Comparison of ENCODE assay signal across 8 mouse cellular contexts in genomic region chr2:21280794-21281420, GRCm38 (mm10).
DNase-seq lines count a peak whose midpoint lies in the region; ATAC-seq lines count a peak whose summit lies in the region.

No protein-coding gene starts in this region.

- H3K4me1 ChIP-seq in hindbrain, embryonic 12.5 days = peaks cover 2% of the 10 kb centered on the region; the same call in 1 of the 2 replicates

- no peaks in the 10 kb centered on the region for H3K9me3 ChIP-seq in hindbrain, embryonic 12.5 days (replicated peaks)

- H3K27me3 ChIP-seq in hindbrain, embryonic 12.5 days = no peaks in the 10 kb centered on the region

- H3K9ac ChIP-seq in hindbrain, embryonic 12.5 days = no peak overlapping the region

- 36% methylated on average over 9 of the region's 9 CpGs for WGBS in hindbrain, embryonic 12.5 days

- peak; percentile 92 for ATAC-seq in hindbrain, embryonic 12.5 days (ENCODE audit: low FRiP score)

- DNase-seq in MN1 (ENCODE audit: low spot score) = peak; percentile 51
- peak; percentile 95 to 98 for DNase-seq in cerebellum, adult 18-20 months
- DNase-seq in forelimb bud, embryonic 11.5 days (ENCODE audit: low read depth, low spot score) = peak; percentile 66
- DNase-seq in layer of hippocampus, postnatal 10 days (ENCODE audit: low spot score in 2 of 2) = peak; percentile 82 to 90
- DNase-seq in lung, postnatal 10 days = peak; percentile 75
- peak; percentile 80 for DNase-seq in retina, postnatal 1 day
- DNase-seq in thymus, postnatal 4 days = peak; percentile 84

- no peak overlapping the region for H3K4me2 ChIP-seq in hindbrain, embryonic 12.5 days (replicated peaks)

- no peak overlapping the region for H3K27ac ChIP-seq in hindbrain, embryonic 12.5 days

- H3K36me3 ChIP-seq in hindbrain, embryonic 12.5 days = no peaks in the 10 kb centered on the region

- H3K4me3 ChIP-seq in hindbrain, embryonic 12.5 days = no peak overlapping the region
